Mouse (Mus musculus): ENCODE measurements around the gene Ccdc163.

GRCm38 (mm10) chr4:116794273-116794672 is 86.0 kb downstream of the Ccdc163 start:
- TF ChIP-seq POLR2A (IDR thresholded peaks at IDR 0.05; ENCODE audit: borderline replicate concordance, control insufficient read depth, low read depth, low read length) (no peak), CTCF (IDR thresholded peaks at IDR 0.05; ENCODE audit: control insufficient read depth, insufficient read depth, low read length) (0 out of 2 replicates have a peak, but pooled peaks have one; percentile 7)
